Mouse (Mus musculus) lung, adult 2 months (tissue): Measurements from ENCODE around the gene Adam19.

ENCODE experiments used
- CTCF ChIP-seq: fragments of 200-500 bp; IDR thresholded peaks from 2 replicates; pipeline ENCODE4 v1.5.1; 2011; ENCODE audit warnings: mild to moderate bottlenecking, low read length, control low read depth; ENCODE audit not compliant: insufficient read depth
- POLR2A ChIP-seq: fragments of 200-500 bp; IDR thresholded peaks from 2 replicates; pipeline ENCODE4 v1.6.1; 2011; ENCODE audit warnings: low read depth, mild to moderate bottlenecking, control low read depth, low read length, borderline replicate concordance; ENCODE audit errors: extremely low read depth

- no peak for TF ChIP-seq POLR2A
- no peak for TF ChIP-seq CTCF
Measured at GRCm38 (mm10) chr11:46113211-46113610, 57.4 kb downstream of the Adam19 start.
